Mouse (Mus musculus) heart, embryonic 15.5 days (tissue): Measurements from ENCODE around the gene Ehmt2. TPM values are rescaled to one million over a fixed set of nuclear protein-coding genes. Genes with fewer than 3 reads are reported as not detected.

Experiments used
- microRNA-seq: library from miRNA; unstranded; fragments of <30 nt; microRNA quantifications from one replicate; pipeline ENCODE4, GENCODE M21; 2016
- polyA plus RNA-seq: library from polyadenylated mRNA; unstranded; fragments of >200 nt; fragmentation: Nextera tagmentation; extraction: Ambion mirVana; gene quantifications from 2 replicates; pipeline ENCODE4 v1.2.1, GENCODE M21; 2015

Gene Ehmt2
- polyA plus RNA-seq, 1 experiment from 2014 or later, result 31.7 TPM

Small RNA genes lying within 50 kb of the gene (microRNA-seq; reads per million reads assigned to microRNA genes)
- gene Mir6972, result not detected

Other genes with a start within 250 kb of the Ehmt2 start
- 2.3 and 3.2 TPM in 2 replicates for gene Tnxb, start 227.9 kb upstream of the Ehmt2 start, polyA plus RNA-seq
- gene C4b, start 154.6 kb upstream of the Ehmt2 start, polyA plus RNA-seq, result 0.53 and 0.77 TPM in 2 replicates
- gene Cyp21a1, start 93.9 kb upstream of the Ehmt2 start, polyA plus RNA-seq, result 0.93 TPM in 1 of 2 replicates, not detected in the other
- gene Stk19, start 61.5 kb upstream of the Ehmt2 start, polyA plus RNA-seq, result 19.4 and 23.4 TPM in 2 replicates
- gene Dxo, start 61.5 kb upstream of the Ehmt2 start, polyA plus RNA-seq, result 32.0 and 40.8 TPM in 2 replicates
- gene Skiv2l, start 48.3 kb upstream of the Ehmt2 start, polyA plus RNA-seq, result 23.6 and 35.9 TPM in 2 replicates
- 53.3 and 70.9 TPM in 2 replicates for gene Nelfe, start 48.1 kb upstream of the Ehmt2 start, polyA plus RNA-seq
- 1.8 and 4.3 TPM in 2 replicates for gene Cfb, start 36.0 kb upstream of the Ehmt2 start, polyA plus RNA-seq
- 1.1 and 1.8 TPM in 2 replicates for gene Zbtb12, start 19.0 kb upstream of the Ehmt2 start, polyA plus RNA-seq
- not detected in 2 replicates for gene Gm20547, start 16.4 kb upstream of the Ehmt2 start, polyA plus RNA-seq
- gene C2, start 204 bp upstream of the Ehmt2 start, polyA plus RNA-seq, result 2.0 and 3.3 TPM in 2 replicates
- gene Slc44a4, start 16.0 kb downstream of the Ehmt2 start, polyA plus RNA-seq, result 0.08 TPM in 1 of 2 replicates, not detected in the other
- gene Neu1, start 32.8 kb downstream of the Ehmt2 start, polyA plus RNA-seq, result 16.1 and 19.9 TPM in 2 replicates
- gene Hspa1b, start 60.8 kb downstream of the Ehmt2 start, polyA plus RNA-seq, result 0.16 and 0.30 TPM in 2 replicates
- not detected in 2 replicates for gene Gm20481, start 71.4 kb downstream of the Ehmt2 start, polyA plus RNA-seq
- gene Hspa1a, start 73.7 kb downstream of the Ehmt2 start, polyA plus RNA-seq, result 3.5 and 4.8 TPM in 2 replicates
- gene Hspa1l, start 74.2 kb downstream of the Ehmt2 start, polyA plus RNA-seq, result 2.1 and 2.6 TPM in 2 replicates
- 116 and 132 TPM in 2 replicates for gene Lsm2, start 83.4 kb downstream of the Ehmt2 start, polyA plus RNA-seq
- 43.0 and 89.7 TPM in 2 replicates for gene Vars, start 102.5 kb downstream of the Ehmt2 start, polyA plus RNA-seq
- gene Vwa7, start 118.1 kb downstream of the Ehmt2 start, polyA plus RNA-seq, result 0.24 and 0.31 TPM in 2 replicates
- gene Sapcd1, start 129.5 kb downstream of the Ehmt2 start, polyA plus RNA-seq, result 1.4 and 2.8 TPM in 2 replicates
- gene Msh5, start 148.3 kb downstream of the Ehmt2 start, polyA plus RNA-seq, result 2.7 and 3.8 TPM in 2 replicates
- 307 and 332 TPM in 2 replicates for gene Clic1, start 151.5 kb downstream of the Ehmt2 start, polyA plus RNA-seq
- 168 and 202 TPM in 2 replicates for gene Ddah2, start 160.6 kb downstream of the Ehmt2 start, polyA plus RNA-seq
- gene Ly6g6c, start 166.9 kb downstream of the Ehmt2 start, polyA plus RNA-seq, result 0.14 TPM in 1 of 2 replicates, not detected in the other
- gene Mpig6b, start 167.7 kb downstream of the Ehmt2 start, polyA plus RNA-seq, result 0.77 and 0.81 TPM in 2 replicates
- gene Ly6g6e, start 178.4 kb downstream of the Ehmt2 start, polyA plus RNA-seq, result 0.29 and 0.31 TPM in 2 replicates
- 2.2 and 2.4 TPM in 2 replicates for gene Ly6g6d, start 179.6 kb downstream of the Ehmt2 start, polyA plus RNA-seq
- gene Ly6g6f, start 187.1 kb downstream of the Ehmt2 start, polyA plus RNA-seq, result 0.16 and 0.29 TPM in 2 replicates
- 64.7 and 80.1 TPM in 2 replicates for gene Abhd16a, start 190.8 kb downstream of the Ehmt2 start, polyA plus RNA-seq
- 0.41 TPM in 1 of 2 replicates, not detected in the other for gene Ly6g5c, start 209.8 kb downstream of the Ehmt2 start, polyA plus RNA-seq
- gene Ly6g5b, start 217.0 kb downstream of the Ehmt2 start, polyA plus RNA-seq, result 0.31 and 0.66 TPM in 2 replicates
- 10.0 and 13.8 TPM in 2 replicates for gene Gpank1, start 223.0 kb downstream of the Ehmt2 start, polyA plus RNA-seq
- 200 and 211 TPM in 2 replicates for gene Csnk2b, start 223.6 kb downstream of the Ehmt2 start, polyA plus RNA-seq
- 10.1 and 11.2 TPM in 2 replicates for gene D17H6S53E, start 227.9 kb downstream of the Ehmt2 start, polyA plus RNA-seq
- gene Apom, start 233.6 kb downstream of the Ehmt2 start, polyA plus RNA-seq, result 0.57 and 4.7 TPM in 2 replicates
- 40.8 and 44.0 TPM in 2 replicates for gene Bag6, start 236.7 kb downstream of the Ehmt2 start, polyA plus RNA-seq